Mouse (Mus musculus): Measurements from ENCODE around the gene Foxc2. TPM values are rescaled to one million over a fixed set of nuclear protein-coding genes. Genes with fewer than 3 reads are reported as not detected.
A peak's percentile ranks its signal among the peaks of the same experiment; 100 is the strongest.

The Foxc2 gene
- polyA plus RNA-seq, 1 experiment from 2014 or later: 7.4 TPM

DNA sequence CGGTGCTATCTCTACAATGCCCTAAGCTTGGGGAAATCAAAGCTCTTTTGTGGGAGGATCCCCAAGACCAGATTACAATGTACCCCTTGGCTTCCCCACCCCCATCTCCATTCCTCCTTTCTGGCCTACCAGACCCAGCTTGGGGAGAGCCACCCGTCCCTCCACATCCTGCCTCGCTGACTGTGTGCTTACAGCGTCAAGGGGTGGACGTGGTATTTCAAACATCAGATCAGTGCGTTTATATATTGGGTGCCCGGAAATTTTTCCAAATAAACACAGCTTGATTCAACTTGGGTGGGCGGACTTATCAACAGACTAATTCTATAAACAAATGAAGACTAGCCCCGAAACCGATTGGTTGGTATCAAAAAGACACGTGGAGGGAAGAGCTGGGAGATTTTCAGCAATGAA lies 11.3 kb downstream of the Foxc2 start:
- ATAC-seq (ENCODE audit: low read depth) (no peak), DNase-seq (ENCODE audit: low spot score) (no peak)
- WGBS: 8% methylated on average over 11 of the region's 11 CpGs
- H3K9me3 ChIP-seq (ENCODE audit: control insufficient read depth, low read length): no peaks in the 10 kb centered on the region
- no peak overlapping the region for H3K9ac ChIP-seq (ENCODE audit: low read depth, low read length)
- no peaks in the 10 kb centered on the region for H3K36me3 ChIP-seq (ENCODE audit: control insufficient read depth, insufficient read depth, low read length)
- H3K27me3 ChIP-seq (replicated peaks; ENCODE audit: control insufficient read depth, insufficient read depth, low read length): peaks cover 88% of the 10 kb centered on the region
- peaks cover 16% of the 10 kb centered on the region; the same call in 1 of the 2 replicates for H3K4me1 ChIP-seq (ENCODE audit: control insufficient read depth, insufficient read depth, low read length)
- no peak overlapping the region for H3K4me3 ChIP-seq (ENCODE audit: low read depth, low read length)
- no peak overlapping the region for H3K27ac ChIP-seq (replicated peaks; ENCODE audit: low read depth, low read length)
- peak overlapping the region; percentile 68; the same call in 1 of the 2 replicates for H3K4me2 ChIP-seq (ENCODE audit: low read depth, low read length)

DNA sequence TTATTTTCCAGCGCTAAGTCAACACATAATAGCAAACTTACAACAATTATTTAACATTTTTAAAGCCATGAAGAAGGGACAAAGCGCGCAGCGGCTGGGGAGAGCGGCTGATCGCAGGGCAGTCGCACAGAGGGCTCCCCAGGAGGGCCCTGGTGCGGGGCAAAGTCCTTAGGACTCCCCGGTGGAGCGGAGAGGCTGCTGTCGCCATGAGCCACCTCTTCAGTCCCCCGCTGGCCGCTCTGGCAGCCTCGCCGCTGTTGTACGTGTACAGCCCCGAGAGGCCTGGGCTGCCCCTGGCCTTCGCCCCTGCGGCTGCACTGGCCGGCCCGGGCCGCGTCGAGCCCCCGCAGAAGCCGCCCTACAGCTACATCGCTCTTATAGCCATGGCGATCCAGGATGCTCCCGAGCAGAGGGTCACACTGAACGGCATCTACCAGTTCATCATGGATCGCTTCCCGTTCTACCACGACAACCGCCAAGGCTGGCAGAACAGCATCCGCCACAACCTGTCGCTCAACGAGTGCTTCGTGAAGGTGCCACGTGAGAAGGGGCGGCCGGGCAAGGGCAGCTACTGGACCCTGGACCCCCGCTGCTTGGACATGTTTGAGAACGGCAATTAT lies 11.9 kb downstream of the Foxc2 start, which contains the start of gene Foxl1:
Gene Foxl1 (plus strand): TSS at position 185 of the 620 bp plus-strand sequence.
- Histone ChIP-seq H3K9me3 (ENCODE audit: control insufficient read depth, low read length) (no peaks in the 10 kb centered on the region), H3K36me3 (ENCODE audit: control insufficient read depth, insufficient read depth, low read length) (no peaks in the 10 kb centered on the region), H3K4me3 (ENCODE audit: low read depth, low read length) (peak within 1 kb of the TSS; percentile 26), H3K9ac (ENCODE audit: low read depth, low read length) (peak within 1 kb of the TSS; percentile 51), H3K27ac (replicated peaks; ENCODE audit: low read depth, low read length) (peak within 1 kb of the TSS; percentile 55; the same call in 1 of the 2 replicates), H3K4me1 (ENCODE audit: control insufficient read depth, insufficient read depth, low read length) (peaks cover 16% of the 10 kb centered on the region; the same call in 1 of the 2 replicates), H3K27me3 (replicated peaks; ENCODE audit: control insufficient read depth, insufficient read depth, low read length) (peaks cover 82% of the 10 kb centered on the region), H3K4me2 (ENCODE audit: low read depth, low read length) (peak within 1 kb of the TSS; percentile 68)
- WGBS: 5% methylated on average over 23 of the region's 43 CpGs
- DNase-seq (ENCODE audit: low spot score) (no peak), ATAC-seq (ENCODE audit: low read depth) (no peak)

DNA sequence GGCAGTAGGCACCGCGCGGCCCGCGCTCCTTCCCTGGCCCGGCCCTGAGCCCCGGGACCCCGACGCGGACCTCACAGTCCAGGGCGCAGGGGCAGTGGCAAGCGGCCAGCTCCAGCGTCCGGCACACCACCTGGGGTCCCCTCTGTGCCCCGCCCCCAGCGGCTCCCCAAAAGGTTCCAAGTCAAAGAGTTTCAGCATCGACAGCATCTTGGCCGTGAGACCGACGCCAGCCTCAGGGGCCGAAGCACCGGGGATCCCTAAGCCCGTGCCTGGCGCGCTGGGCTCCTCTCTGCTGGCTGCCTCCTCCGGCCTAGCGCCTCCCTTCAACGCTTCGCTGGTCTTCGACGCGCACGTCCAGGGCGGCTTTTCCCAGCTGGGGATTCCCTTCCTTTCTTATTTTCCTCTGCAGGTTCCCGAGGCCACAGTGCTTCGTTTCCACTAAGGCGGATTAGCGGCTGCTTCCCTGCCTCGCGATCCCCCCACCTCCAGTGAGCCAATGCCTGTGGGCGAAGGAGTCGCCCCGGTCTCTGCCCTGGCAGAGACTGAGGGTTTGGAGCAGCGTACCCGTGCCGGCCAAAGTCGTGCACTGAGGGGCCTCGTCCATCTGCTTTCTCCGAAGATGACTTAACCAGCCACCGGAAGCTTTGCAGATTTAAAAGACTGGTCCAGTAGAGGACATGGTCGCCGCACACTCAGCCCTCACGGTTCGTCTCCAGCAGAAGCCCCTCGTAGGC lies 12.7 kb downstream of the Foxc2 start:
- peaks cover 16% of the 10 kb centered on the region; the same call in 1 of the 2 replicates for H3K4me1 ChIP-seq (ENCODE audit: control insufficient read depth, insufficient read depth, low read length)
- peaks cover 74% of the 10 kb centered on the region for H3K27me3 ChIP-seq (replicated peaks; ENCODE audit: control insufficient read depth, insufficient read depth, low read length)
- H3K9ac ChIP-seq (ENCODE audit: low read depth, low read length): peak overlapping the region; percentile 51
- DNase-seq (ENCODE audit: low spot score): no peak
- no peak for ATAC-seq (ENCODE audit: low read depth)
- H3K27ac ChIP-seq (replicated peaks; ENCODE audit: low read depth, low read length): no peak overlapping the region
- H3K9me3 ChIP-seq (ENCODE audit: control insufficient read depth, low read length): no peaks in the 10 kb centered on the region
- no peaks in the 10 kb centered on the region for H3K36me3 ChIP-seq (ENCODE audit: control insufficient read depth, insufficient read depth, low read length)
- 8% methylated on average over 28 of the region's 55 CpGs for WGBS
- peak overlapping the region; percentile 45 for H3K4me2 ChIP-seq (ENCODE audit: low read depth, low read length)
- peak overlapping the region; percentile 26 for H3K4me3 ChIP-seq (ENCODE audit: low read depth, low read length)

DNA sequence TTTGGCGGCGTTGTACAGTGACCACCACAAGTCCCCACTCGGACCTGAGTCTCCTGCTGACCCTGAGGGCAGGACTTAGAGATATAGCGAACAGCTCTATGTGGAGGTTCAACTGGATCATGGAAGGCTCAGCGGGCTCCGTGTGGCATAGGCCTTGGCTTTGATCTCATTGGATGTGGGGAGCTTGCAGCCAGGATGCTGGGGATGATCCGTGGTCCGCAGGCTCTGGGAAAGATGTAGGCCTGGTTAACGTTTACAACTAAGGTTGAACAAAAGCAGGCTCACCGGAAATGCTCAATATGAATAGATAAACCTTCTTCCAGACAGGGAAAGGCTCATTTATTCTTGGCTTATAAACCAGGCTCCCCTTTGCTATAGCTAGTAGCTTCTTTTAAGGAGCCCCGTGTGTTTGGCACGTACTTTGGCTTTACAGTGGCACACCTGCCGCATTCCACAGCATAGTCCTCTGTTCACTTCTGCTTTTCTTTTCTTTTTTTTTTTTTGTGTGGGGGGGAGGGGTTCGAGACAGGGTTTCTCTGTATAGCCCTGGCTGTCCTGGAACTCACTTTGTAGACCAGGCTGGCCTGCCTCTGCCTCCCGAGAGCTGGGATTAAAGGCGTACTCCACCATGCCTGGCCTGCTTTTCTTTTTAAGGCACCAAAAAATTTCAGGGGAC lies 13.4 kb downstream of the Foxc2 start:
- Histone ChIP-seq H3K4me1 (ENCODE audit: control insufficient read depth, insufficient read depth, low read length) (peaks cover 16% of the 10 kb centered on the region; the same call in 1 of the 2 replicates), H3K36me3 (ENCODE audit: control insufficient read depth, insufficient read depth, low read length) (no peaks in the 10 kb centered on the region), H3K4me2 (ENCODE audit: low read depth, low read length) (peak overlapping the region; percentile 45; the same call in 1 of the 2 replicates), H3K27ac (replicated peaks; ENCODE audit: low read depth, low read length) (no peak overlapping the region), H3K4me3 (ENCODE audit: low read depth, low read length) (no peak overlapping the region), H3K9ac (ENCODE audit: low read depth, low read length) (peak overlapping the region; percentile 51; the same call in 1 of the 2 replicates), H3K27me3 (replicated peaks; ENCODE audit: control insufficient read depth, insufficient read depth, low read length) (peaks cover 67% of the 10 kb centered on the region), H3K9me3 (ENCODE audit: control insufficient read depth, low read length) (no peaks in the 10 kb centered on the region)
- 24% methylated on average over 16 of the region's 16 CpGs for WGBS
- DNase-seq (ENCODE audit: low spot score) (no peak), ATAC-seq (ENCODE audit: low read depth) (no peak)

DNA sequence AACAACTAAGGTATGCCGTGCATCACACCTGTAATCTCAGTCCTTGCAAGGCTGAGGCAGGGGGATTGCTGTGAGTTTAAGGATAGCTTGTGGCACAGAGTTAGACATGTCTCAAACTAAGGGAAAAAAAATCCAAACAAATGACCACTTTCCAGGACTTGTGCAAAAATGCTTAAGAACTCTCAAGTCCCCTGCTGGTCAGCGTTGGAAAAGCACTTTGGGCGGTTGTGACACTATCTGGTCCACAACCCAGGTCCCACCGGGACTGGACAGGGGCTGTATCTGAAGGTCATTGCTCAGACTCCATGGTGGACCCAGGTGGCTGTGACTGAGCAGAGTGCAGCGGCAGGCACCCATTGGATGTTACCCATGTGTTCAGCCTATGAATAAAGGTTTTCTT lies 14.6 kb downstream of the Foxc2 start:
- no peak overlapping the region for H3K4me2 ChIP-seq (ENCODE audit: low read depth, low read length)
- 32% methylated on average over 5 of the region's 5 CpGs for WGBS
- no peak for ATAC-seq (ENCODE audit: low read depth)
- H3K4me3 ChIP-seq (ENCODE audit: low read depth, low read length): no peak overlapping the region
- H3K27ac ChIP-seq (replicated peaks; ENCODE audit: low read depth, low read length): no peak overlapping the region
- H3K9me3 ChIP-seq (ENCODE audit: control insufficient read depth, low read length): no peaks in the 10 kb centered on the region
- peaks cover 56% of the 10 kb centered on the region for H3K27me3 ChIP-seq (replicated peaks; ENCODE audit: control insufficient read depth, insufficient read depth, low read length)
- H3K36me3 ChIP-seq (ENCODE audit: control insufficient read depth, insufficient read depth, low read length): no peaks in the 10 kb centered on the region
- no peak overlapping the region for H3K9ac ChIP-seq (ENCODE audit: low read depth, low read length)
- peaks cover 13% of the 10 kb centered on the region; the same call in 1 of the 2 replicates for H3K4me1 ChIP-seq (ENCODE audit: control insufficient read depth, insufficient read depth, low read length)
- no peak for DNase-seq (ENCODE audit: low spot score)

DNA sequence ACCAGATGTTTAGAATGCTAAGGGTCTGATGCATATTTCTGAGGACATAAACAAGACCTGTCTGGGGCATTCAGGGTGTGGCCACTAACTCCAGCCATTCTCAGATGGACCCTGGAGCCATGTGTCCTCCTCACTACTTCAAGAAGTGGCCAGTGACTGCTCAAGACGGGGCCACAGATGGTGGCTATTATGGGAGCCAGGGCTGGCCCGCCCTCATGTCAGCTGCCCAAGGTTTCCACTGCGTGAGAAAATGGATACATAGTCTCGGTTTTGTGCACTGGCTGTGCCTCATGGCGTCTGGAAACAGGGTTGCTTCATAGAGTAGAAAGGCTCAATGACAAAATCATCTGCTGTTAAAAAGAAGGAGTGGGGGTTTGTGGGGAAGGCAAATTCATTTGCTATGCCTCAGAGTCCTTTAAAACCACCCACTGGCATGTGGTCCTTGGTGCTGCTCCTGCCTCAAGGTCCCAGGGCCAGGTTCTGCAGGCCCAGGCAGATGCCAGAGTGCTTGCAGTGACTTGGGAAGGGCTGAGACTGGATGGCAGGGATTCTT lies 17.1 kb downstream of the Foxc2 start:
- H3K4me3 ChIP-seq (ENCODE audit: low read depth, low read length): no peak overlapping the region
- no peak for DNase-seq (ENCODE audit: low spot score)
- no peak overlapping the region for H3K9ac ChIP-seq (ENCODE audit: low read depth, low read length)
- ATAC-seq (ENCODE audit: low read depth): no peak
- H3K9me3 ChIP-seq (ENCODE audit: control insufficient read depth, low read length): peaks cover 5% of the 10 kb centered on the region; the same call in 1 of the 2 replicates
- H3K36me3 ChIP-seq (ENCODE audit: control insufficient read depth, insufficient read depth, low read length): no peaks in the 10 kb centered on the region
- H3K27me3 ChIP-seq (replicated peaks; ENCODE audit: control insufficient read depth, insufficient read depth, low read length): peaks cover 32% of the 10 kb centered on the region
- no peak overlapping the region for H3K4me2 ChIP-seq (ENCODE audit: low read depth, low read length)
- H3K27ac ChIP-seq (replicated peaks; ENCODE audit: low read depth, low read length): no peak overlapping the region
- 0 out of 2 replicates have a peak, but pooled peaks cover 7% of the 10 kb centered on the region for H3K4me1 ChIP-seq (ENCODE audit: control insufficient read depth, insufficient read depth, low read length)
- 50% methylated on average over 5 of the region's 5 CpGs for WGBS

DNA sequence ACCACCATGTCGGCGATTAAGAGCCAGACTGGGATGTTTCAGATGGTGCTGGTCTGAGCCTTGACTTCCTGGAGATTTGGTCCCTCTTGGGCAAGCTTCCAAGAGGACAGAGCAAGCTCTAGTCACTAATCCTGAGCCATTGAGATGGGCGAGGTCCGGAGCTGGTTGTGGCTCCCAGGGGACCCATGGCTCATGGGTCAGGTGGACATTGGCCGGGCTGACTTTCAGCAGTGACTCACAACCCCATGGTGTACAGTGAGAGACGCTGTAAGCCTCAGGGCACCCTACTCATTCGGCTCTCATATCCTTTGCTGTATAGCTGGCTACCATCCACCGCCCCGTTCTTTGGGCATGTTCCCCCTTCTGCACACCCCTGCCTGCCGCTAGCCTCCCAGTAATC lies 18.1 kb downstream of the Foxc2 start:
- Histone ChIP-seq H3K9ac (ENCODE audit: low read depth, low read length) (no peak overlapping the region), H3K36me3 (ENCODE audit: control insufficient read depth, insufficient read depth, low read length) (no peaks in the 10 kb centered on the region), H3K9me3 (ENCODE audit: control insufficient read depth, low read length) (peaks cover 11% of the 10 kb centered on the region; the same call in 1 of the 2 replicates), H3K4me1 (ENCODE audit: control insufficient read depth, insufficient read depth, low read length) (no peaks in the 10 kb centered on the region), H3K27ac (replicated peaks; ENCODE audit: low read depth, low read length) (no peak overlapping the region), H3K4me3 (ENCODE audit: low read depth, low read length) (no peak overlapping the region), H3K27me3 (replicated peaks; ENCODE audit: control insufficient read depth, insufficient read depth, low read length) (peaks cover 21% of the 10 kb centered on the region), H3K4me2 (ENCODE audit: low read depth, low read length) (no peak overlapping the region)
- ATAC-seq (ENCODE audit: low read depth) (no peak), DNase-seq (ENCODE audit: low spot score) (no peak)
- 90% methylated on average over 10 of the region's 10 CpGs for WGBS

DNA sequence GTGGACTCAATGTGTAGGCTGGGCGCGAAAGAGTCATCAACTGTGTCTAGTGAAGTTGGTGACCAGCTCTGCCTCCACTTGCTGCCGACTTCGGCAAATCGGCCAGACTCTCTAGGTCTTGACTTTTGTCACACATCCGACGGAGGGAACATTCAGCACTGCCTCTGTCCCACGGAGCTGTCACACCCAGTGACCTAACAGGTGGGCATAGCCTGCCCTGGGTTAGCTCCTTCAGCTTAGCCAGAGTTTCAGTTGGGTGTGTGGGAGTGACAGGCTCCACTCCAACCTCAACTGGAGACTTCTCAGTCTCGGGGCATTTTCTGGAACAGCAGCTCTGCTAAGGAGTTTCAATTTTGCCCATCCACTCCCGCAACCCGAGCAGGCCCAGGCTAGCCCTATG lies 18.5 kb downstream of the Foxc2 start:
- H3K9ac ChIP-seq (ENCODE audit: low read depth, low read length): no peak overlapping the region
- H3K9me3 ChIP-seq (ENCODE audit: control insufficient read depth, low read length): peaks cover 11% of the 10 kb centered on the region; the same call in 1 of the 2 replicates
- 88% methylated on average over 11 of the region's 11 CpGs for WGBS
- no peak for DNase-seq (ENCODE audit: low spot score)
- H3K36me3 ChIP-seq (ENCODE audit: control insufficient read depth, insufficient read depth, low read length): no peaks in the 10 kb centered on the region
- ATAC-seq (ENCODE audit: low read depth): no peak
- no peak overlapping the region for H3K27ac ChIP-seq (replicated peaks; ENCODE audit: low read depth, low read length)
- peaks cover 17% of the 10 kb centered on the region for H3K27me3 ChIP-seq (replicated peaks; ENCODE audit: control insufficient read depth, insufficient read depth, low read length)
- H3K4me1 ChIP-seq (ENCODE audit: control insufficient read depth, insufficient read depth, low read length): no peaks in the 10 kb centered on the region
- no peak overlapping the region for H3K4me2 ChIP-seq (ENCODE audit: low read depth, low read length)
- H3K4me3 ChIP-seq (ENCODE audit: low read depth, low read length): no peak overlapping the region
